Mouse (Mus musculus): Measurements from ENCODE around the gene Cacna2d1. TPM values are rescaled to one million over a fixed set of nuclear protein-coding genes. Genes with fewer than 3 reads are reported as not detected.

Gene Cacna2d1
- polyA plus RNA-seq (2014; fragmentation: Illumina TruSeq; extraction: RNeasy Lipid Tissue Mini Kit (QIAGEN cat#74804); ENCODE audit: low read depth, low replicate concordance): 85.4 TPM

GRCm38 (mm10) chr5:15934376-15935233, at the start of gene Cacna2d1:
Gene Cacna2d1, plus strand, starts transcription at chr5:15934691.

Other genes starting within 250 kb of the Cacna2d1 start
- gene Speer4c, start 220.4 kb upstream of the Cacna2d1 start, polyA plus RNA-seq (2014; fragmentation: Illumina TruSeq; extraction: RNeasy Lipid Tissue Mini Kit (QIAGEN cat#74804); ENCODE audit: low read depth, low replicate concordance): not detected